Mouse (Mus musculus): ENCODE results near the gene Fer.

Fer gene

GRCm38 (mm10) chr17:63864171-63864571 lies 1.3 kb downstream of the Fer start:
- in situ Hi-C loops (cut with MseI, MboI), result no loop called here

DNA sequence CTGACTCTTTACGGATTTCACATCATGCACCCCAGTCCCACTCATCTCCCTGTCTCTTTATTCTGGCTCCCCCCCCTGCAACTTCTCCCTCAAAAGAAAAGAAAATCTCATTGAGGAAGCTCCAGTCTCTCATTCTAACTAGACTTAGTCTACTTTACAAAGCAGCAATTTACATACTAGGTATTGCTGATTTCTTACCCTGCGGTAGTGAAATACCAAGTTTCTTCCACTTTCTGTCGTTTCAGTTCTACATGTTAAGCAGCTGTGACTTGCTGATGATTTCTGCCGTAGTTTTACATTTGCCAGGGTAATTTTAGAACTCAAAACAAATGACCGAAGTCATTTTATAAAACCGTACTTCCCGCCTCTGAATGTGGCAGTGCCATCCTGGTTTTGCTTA lies 8.9 kb downstream of the Fer start:
- in situ Hi-C loops (cut with MseI, MboI), result no loop called here

- in situ Hi-C loops (cut with MseI, MboI), result no loop called here
Measured at GRCm38 (mm10) chr17:63878889-63879288, 16.0 kb downstream of the Fer start.

GRCm38 (mm10) chr17:63880009-63880408 lies 17.1 kb downstream of the Fer start:
- in situ Hi-C loops (cut with MseI, MboI), result no loop called here

- in situ Hi-C loops (cut with MseI, MboI), result no loop called here
Measured at GRCm38 (mm10) chr17:63886988-63887387, 24.1 kb downstream of the Fer start.

DNA sequence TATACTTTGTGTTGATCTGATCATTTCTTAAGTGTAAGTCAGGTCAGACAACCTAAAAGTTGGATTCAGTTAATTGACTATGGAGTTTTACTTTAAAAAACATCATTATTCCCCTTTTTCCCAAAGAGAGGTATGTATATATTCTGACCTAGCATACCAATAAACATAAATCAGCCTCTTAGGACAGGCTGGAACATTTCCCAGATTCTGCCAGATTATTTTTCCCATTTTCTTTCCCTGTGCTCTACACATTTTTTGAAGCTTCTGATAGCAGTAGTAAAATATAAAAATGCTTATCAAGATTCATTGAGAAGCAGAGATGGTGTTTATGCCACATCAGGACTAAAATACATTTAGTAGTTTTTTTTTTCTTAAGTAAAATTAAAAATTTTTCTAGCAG lies 27.7 kb downstream of the Fer start:
- in situ Hi-C loops (cut with MseI, MboI), result no loop called here

DNA sequence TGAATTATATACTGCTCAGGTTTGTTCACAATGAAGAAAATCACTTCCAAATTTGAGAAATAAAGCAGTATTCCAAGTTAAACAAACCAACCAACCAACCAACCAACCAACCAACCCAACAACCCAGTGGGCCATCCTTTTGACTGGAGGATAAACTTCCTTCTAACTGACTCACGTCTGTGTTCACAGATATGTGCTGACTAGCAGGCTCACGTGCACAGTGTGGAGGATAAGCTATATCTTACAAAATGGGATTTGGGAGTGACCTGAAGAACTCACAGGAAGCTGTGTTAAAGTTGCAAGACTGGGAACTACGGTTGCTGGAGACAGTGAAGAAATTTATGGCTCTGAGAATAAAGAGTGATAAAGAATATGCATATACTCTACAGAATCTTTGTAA lies 33.0 kb downstream of the Fer start:
- in situ Hi-C loops (cut with MseI, MboI), result no loop called here

- in situ Hi-C loops (cut with MseI, MboI), result no loop called here
Measured at GRCm38 (mm10) chr17:63897050-63897449, 34.2 kb downstream of the Fer start.

DNA sequence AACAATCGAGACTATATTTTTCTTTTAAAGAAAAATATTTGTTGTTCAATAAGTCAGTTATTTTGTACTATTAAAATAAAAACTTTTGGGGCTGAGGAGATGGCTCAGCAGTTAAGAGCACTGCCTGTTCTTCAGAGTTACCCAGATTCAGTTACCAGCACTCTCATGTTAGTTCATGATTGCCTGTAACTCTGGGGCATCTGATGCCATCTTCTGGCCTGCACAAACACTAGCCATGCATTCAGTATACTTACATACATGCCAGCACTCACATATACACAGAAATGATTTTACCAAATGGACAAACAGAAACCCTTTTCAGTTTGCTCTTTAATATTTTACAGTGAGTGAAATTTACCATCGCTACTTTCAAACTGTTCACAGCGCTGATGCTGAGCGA lies 46.4 kb downstream of the Fer start:
- in situ Hi-C loops (cut with MseI, MboI), result no loop called here

- in situ Hi-C loops (cut with MseI, MboI), result no loop called here
Measured at GRCm38 (mm10) chr17:63921601-63922203, 58.8 kb downstream of the Fer start.

- in situ Hi-C loops (cut with MseI, MboI), result no loop called here
Measured at GRCm38 (mm10) chr17:63925581-63925980, 62.7 kb downstream of the Fer start.

GRCm38 (mm10) chr17:63930634-63931033 lies 67.8 kb downstream of the Fer start:
- in situ Hi-C loops (cut with MseI, MboI), result no loop called here

GRCm38 (mm10) chr17:63931556-63931955 lies 68.7 kb downstream of the Fer start:
- in situ Hi-C loops (cut with MseI, MboI), result no loop called here

DNA sequence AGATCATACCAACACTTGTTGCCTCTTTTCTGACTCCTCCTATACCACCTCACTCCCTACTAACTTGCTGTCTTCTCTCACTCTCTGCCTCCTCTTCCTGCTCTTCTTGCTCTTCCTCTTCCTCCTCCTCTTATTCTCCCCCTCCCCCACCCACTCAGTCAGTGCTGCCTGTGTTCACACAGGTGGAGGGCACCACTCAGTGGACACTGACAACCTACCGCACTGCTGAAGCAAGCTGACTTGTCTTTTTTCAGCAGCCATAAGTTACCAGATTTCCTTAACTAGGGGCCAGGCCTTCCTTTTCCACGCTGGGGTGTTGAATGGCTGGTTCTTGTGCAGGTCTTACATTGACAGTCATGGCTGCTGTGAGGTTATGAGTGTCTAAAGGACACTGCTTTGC lies 72.5 kb downstream of the Fer start:
- in situ Hi-C loops (cut with MseI, MboI), result no loop called here

DNA sequence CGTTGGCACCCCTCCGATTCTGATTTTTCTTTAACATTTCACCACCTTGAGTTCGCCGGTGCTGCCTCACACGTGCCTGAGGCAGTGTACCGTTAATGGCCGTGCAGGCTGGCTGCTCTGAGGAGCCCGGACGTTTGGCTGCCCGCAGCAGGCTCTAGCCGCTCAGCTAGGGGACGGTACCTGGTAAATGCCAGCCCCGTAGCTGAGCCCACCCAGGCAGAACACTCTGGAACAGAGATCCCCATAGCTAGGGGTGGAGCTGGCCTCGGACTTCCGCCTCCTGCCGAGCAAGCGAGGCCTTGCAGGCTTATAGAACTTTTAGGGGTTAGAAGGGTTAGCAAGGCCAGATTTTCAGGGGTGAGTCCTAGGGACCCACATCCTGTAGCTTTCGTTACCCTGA lies 75.0 kb downstream of the Fer start:
- in situ Hi-C loops (cut with MseI, MboI), result no loop called here

- in situ Hi-C loops (cut with MseI, MboI), result no loop called here
Measured at GRCm38 (mm10) chr17:63946772-63947171, 83.9 kb downstream of the Fer start.

DNA sequence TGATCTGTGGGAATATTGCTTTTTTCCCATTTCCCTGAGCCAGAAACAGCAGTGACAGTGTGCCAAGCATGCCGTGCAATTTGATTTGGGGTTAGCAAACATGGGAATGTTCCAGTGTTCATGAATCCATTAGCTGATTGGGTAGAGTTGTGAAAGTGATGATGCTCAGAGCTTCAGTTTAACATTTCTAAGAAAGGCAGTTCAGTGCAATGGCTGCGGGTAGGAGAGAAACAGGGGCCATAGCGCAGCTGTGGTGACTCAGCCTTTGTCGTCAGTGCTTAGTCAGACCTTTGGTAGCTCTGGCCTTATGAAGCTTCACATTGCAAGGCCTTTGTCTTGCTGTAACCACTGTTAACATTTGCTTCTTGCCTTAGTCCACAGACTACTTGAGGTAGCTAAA lies 85.9 kb downstream of the Fer start:
- in situ Hi-C loops (cut with MseI, MboI), result no loop called here

- in situ Hi-C loops (cut with MseI, MboI), result no loop called here
Measured at GRCm38 (mm10) chr17:63951436-63951835, 88.6 kb downstream of the Fer start.

- in situ Hi-C loops (cut with MseI, MboI), result no loop called here
Measured at GRCm38 (mm10) chr17:63967091-63967490, 104.2 kb downstream of the Fer start.

DNA sequence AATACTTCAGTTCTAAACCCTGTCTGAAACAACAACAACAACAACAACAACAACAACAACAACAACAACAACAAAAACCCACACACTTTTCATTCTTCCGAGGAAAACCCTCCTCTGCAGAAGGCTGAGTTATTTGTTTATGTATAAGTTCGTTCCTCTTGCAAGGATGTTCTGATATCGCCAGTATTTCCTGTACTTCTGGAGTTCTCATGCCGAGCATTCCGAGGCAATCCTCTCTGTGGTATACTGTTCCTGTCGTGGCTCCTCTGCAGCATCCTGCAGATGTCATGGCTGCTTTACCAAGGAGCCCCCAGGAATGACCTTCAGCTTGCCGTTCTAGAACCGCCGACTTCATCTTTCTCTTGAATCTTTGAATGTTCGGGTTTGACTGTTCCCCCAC lies 106.6 kb downstream of the Fer start:
- in situ Hi-C loops (cut with MseI, MboI), result no loop called here

- in situ Hi-C loops (cut with MseI, MboI), result no loop called here
Measured at GRCm38 (mm10) chr17:63970239-63970638, 107.4 kb downstream of the Fer start.

DNA sequence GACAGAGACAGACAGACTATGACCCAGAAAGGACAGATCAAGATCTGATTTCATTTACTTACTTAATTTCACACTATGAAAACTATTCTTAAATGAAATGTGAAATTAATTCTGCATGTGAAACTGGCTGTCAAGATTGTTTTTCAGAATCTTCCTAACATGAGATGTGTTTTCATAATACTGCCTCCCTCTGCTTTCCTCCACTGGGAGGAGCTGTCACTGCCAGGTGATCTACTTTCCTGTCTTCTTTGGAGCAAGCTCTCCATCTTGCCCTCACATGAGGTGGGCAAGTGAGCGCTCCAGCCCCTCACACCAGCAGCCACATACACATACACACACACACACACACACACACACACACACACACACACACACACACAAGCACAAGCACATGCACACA lies 108.1 kb downstream of the Fer start:
- in situ Hi-C loops (cut with MseI, MboI), result no loop called here

DNA sequence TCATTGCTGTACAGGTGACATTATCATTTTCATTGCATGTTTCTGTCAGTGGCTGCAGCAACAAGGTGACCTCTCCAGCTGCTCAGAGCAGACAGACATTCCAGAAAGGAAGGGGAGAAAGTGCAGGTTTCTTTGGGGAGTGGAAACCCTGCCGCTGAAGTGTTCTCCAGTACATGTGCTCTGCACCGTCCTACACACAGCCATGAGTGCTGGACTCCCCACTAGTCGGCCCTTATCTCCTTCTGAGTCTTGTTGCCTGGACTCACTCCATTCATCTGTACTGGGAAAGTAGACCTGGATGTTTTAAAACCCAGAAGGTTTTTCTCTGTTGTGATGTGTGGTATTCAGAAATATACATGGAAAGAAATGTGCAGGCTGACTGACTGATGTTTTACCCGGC lies 109.3 kb downstream of the Fer start:
- in situ Hi-C loops (cut with MseI, MboI), result no loop called here

DNA sequence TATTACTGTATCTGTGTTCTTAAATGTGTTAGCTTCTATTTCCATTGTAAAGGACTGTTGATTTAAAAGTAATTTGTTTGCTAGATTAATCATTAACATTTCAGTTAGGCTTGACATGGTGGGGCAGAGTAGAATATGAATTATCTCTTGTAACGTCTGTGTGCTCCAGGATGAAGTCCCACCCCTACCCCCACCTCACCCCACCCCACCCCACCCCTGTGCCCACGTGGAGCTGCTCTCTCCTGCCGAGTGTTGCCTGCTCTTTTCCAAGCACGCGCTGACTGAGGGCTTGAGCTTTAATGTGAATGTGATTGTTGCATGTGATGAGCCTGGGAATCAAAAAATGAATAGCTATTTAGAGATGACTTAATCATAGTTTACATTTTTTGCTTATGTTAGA lies 110.9 kb downstream of the Fer start:
- in situ Hi-C loops (cut with MseI, MboI), result no loop called here
